Mouse (Mus musculus): Measurements from ENCODE around the gene Tmem252. TPM values are rescaled to one million over a fixed set of nuclear protein-coding genes. Genes with fewer than 3 reads are reported as not detected.
A peak's percentile ranks its signal among the peaks of the same experiment; 100 is the strongest.

Gene Tmem252
- polyA plus RNA-seq, 1 experiment from 2014 or later: 7.1 TPM

DNA sequence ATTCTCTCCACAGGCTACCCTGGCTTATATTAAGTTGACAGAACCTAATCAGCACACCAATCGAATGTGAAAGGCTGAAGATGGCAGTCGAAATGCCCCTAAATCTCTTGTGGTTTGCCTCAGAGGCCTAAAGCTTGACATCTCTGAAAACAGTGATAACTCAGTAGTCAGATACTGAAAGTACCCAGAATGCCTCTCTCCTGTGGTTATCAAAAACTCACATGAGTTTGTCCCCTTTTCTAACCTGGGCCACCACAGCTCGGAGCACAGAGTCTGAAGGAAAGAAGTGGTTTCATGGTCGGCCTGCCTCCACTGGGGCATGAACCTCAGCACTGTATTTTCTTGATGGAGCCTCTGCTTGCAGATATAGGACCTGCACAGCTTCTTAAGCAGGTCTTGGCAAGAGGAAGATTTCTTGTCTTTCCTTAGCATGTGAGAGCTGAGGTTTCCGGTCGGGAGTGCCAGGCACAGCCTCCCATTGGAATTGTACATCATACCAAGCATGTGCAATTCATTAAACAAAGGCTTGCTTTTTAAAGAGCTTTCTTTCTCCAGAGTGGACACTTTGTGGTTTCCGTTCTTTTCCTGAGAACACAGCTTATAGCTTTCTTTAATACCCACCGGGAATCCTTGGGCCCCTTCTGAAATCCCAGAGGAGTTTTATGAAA lies 27.5 kb upstream of the Tmem252 start:
- H3K36me3 ChIP-seq (ENCODE audit: control insufficient read depth, insufficient read depth, low read length): no peaks in the 10 kb centered on the region
- 73% methylated on average over 8 of the region's 8 CpGs for WGBS
- no peak for ATAC-seq (ENCODE audit: insufficient number of reproducible peaks, insufficient read depth, low FRiP score, low read depth)
- no peaks in the 10 kb centered on the region for H3K27me3 ChIP-seq (ENCODE audit: control insufficient read depth, insufficient read depth, low read length)
- H3K4me3 ChIP-seq (ENCODE audit: control insufficient read depth in 1 of 2, insufficient read depth in 1 of 2, low read depth in 1 of 2, low read length in 2 of 2): no peak overlapping the region
- H3K27ac ChIP-seq (replicated peaks in 1 of 2; ENCODE audit: control insufficient read depth in 1 of 2, insufficient read depth in 1 of 2, low read depth in 2 of 2, low read length in 2 of 2): no peak overlapping the region
- H3K9ac ChIP-seq (ENCODE audit: low read length): no peak overlapping the region
- H3K4me1 ChIP-seq (ENCODE audit: control insufficient read depth in 2 of 2, insufficient read depth in 2 of 2, low read length in 2 of 2): no peaks in the 10 kb centered on the region; a peak in 1 of 4 replicates
- no peaks in the 10 kb centered on the region for H3K9me3 ChIP-seq (ENCODE audit: control insufficient read depth, low read length)
- no peak overlapping the region for H3K4me2 ChIP-seq (ENCODE audit: low read length)

DNA sequence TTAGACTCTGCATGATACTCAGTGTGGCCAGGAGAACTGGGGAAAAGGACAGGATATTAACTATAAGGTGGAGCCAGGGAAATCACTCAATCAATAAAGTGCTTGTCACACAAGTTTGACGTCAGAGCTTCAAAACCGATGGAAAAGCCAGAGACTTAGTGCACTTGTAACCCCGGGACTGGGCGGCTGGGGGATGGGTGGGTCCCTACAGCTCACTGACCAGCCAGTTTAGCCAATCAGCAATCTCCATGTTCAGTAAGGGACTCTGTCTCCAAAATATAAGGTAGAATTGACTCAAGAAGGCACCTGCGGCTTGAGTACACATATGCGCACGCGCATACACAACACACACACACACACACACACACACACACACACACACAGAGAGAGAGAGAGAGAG lies 25.8 kb upstream of the Tmem252 start:
- Histone ChIP-seq H3K27ac (replicated peaks in 1 of 2; ENCODE audit: control insufficient read depth in 1 of 2, insufficient read depth in 1 of 2, low read depth in 2 of 2, low read length in 2 of 2) (no peak overlapping the region), H3K27me3 (ENCODE audit: control insufficient read depth, insufficient read depth, low read length) (no peaks in the 10 kb centered on the region), H3K9me3 (ENCODE audit: control insufficient read depth, low read length) (no peaks in the 10 kb centered on the region), H3K4me1 (ENCODE audit: control insufficient read depth in 2 of 2, insufficient read depth in 2 of 2, low read length in 2 of 2) (no peaks in the 10 kb centered on the region; a peak in 1 of 4 replicates), H3K4me2 (ENCODE audit: low read length) (no peak overlapping the region), H3K9ac (ENCODE audit: low read length) (no peak overlapping the region), H3K36me3 (ENCODE audit: control insufficient read depth, insufficient read depth, low read length) (no peaks in the 10 kb centered on the region), H3K4me3 (ENCODE audit: control insufficient read depth in 1 of 2, insufficient read depth in 1 of 2, low read depth in 1 of 2, low read length in 2 of 2) (no peak overlapping the region)
- 81% methylated on average over 8 of the region's 8 CpGs for WGBS
- no peak for ATAC-seq (ENCODE audit: insufficient number of reproducible peaks, insufficient read depth, low FRiP score, low read depth)

DNA sequence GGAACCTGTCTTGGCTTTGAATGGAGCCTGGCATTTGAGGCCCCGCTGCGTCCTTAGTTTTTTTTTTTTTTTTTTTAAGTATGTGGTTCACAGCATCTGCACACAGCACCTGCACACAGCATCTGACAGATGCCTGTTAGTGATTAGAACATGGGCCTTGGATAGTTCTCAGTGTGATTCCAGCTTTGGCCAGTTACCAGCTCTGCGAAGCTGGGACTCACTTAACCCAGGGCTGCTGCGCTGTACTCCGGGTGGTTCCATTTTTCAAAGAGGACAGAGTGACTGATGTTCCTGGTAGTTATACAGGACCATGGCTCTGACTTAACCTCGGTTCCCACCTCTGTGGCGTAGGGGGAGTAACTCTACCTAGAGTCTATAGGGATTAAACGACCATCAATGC lies 23.4 kb upstream of the Tmem252 start:
- H3K4me1 ChIP-seq (ENCODE audit: control insufficient read depth in 2 of 2, insufficient read depth in 2 of 2, low read length in 2 of 2): peaks cover 8 to 13% of the 10 kb centered on the region in 2 experiments
- H3K4me3 ChIP-seq (ENCODE audit: control insufficient read depth in 1 of 2, insufficient read depth in 1 of 2, low read depth in 1 of 2, low read length in 2 of 2): no peak overlapping the region
- ATAC-seq (ENCODE audit: insufficient number of reproducible peaks, insufficient read depth, low FRiP score, low read depth): no peak
- no peak overlapping the region for H3K27ac ChIP-seq (replicated peaks in 1 of 2; ENCODE audit: control insufficient read depth in 1 of 2, insufficient read depth in 1 of 2, low read depth in 2 of 2, low read length in 2 of 2)
- H3K27me3 ChIP-seq (ENCODE audit: control insufficient read depth, insufficient read depth, low read length): no peaks in the 10 kb centered on the region
- no peak overlapping the region for H3K4me2 ChIP-seq (ENCODE audit: low read length)
- WGBS: 87% methylated on average over 8 of the region's 8 CpGs
- no peaks in the 10 kb centered on the region for H3K9me3 ChIP-seq (ENCODE audit: control insufficient read depth, low read length)
- H3K9ac ChIP-seq (ENCODE audit: low read length): no peak overlapping the region
- H3K36me3 ChIP-seq (ENCODE audit: control insufficient read depth, insufficient read depth, low read length): no peaks in the 10 kb centered on the region

DNA sequence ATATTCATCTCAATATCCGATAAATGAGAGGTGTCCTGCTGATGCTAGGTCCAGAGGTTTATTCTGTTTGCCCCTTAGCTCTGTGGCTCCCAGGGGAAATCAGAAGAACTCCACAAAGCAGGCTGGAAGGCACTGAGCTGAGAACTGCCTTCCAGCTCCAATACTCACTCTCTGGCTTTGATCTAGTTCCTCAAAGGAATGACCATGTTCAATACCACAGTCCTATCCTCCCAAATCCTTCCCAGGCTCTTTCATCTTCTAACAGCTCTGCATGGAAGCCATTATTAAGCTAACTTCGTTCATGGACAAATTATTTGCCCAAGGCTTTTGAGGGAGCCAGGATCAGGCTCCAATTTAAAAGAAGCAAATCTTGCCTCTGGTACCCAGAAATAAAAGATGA lies 22.2 kb upstream of the Tmem252 start:
- H3K4me1 ChIP-seq (ENCODE audit: control insufficient read depth in 2 of 2, insufficient read depth in 2 of 2, low read length in 2 of 2): peaks cover 8 to 14% of the 10 kb centered on the region in 2 experiments
- no peak overlapping the region for H3K4me2 ChIP-seq (ENCODE audit: low read length)
- H3K36me3 ChIP-seq (ENCODE audit: control insufficient read depth, insufficient read depth, low read length): no peaks in the 10 kb centered on the region
- H3K9me3 ChIP-seq (ENCODE audit: control insufficient read depth, low read length): no peaks in the 10 kb centered on the region
- no peak overlapping the region for H3K9ac ChIP-seq (ENCODE audit: low read length)
- no peak overlapping the region for H3K4me3 ChIP-seq (ENCODE audit: control insufficient read depth in 1 of 2, insufficient read depth in 1 of 2, low read depth in 1 of 2, low read length in 2 of 2)
- H3K27ac ChIP-seq (replicated peaks in 1 of 2; ENCODE audit: control insufficient read depth in 1 of 2, insufficient read depth in 1 of 2, low read depth in 2 of 2, low read length in 2 of 2): no peak overlapping the region
- ATAC-seq (ENCODE audit: insufficient number of reproducible peaks, insufficient read depth, low FRiP score, low read depth): no peak
- no peaks in the 10 kb centered on the region for H3K27me3 ChIP-seq (ENCODE audit: control insufficient read depth, insufficient read depth, low read length)
- 88% methylated on average over 2 of the region's 2 CpGs for WGBS

DNA sequence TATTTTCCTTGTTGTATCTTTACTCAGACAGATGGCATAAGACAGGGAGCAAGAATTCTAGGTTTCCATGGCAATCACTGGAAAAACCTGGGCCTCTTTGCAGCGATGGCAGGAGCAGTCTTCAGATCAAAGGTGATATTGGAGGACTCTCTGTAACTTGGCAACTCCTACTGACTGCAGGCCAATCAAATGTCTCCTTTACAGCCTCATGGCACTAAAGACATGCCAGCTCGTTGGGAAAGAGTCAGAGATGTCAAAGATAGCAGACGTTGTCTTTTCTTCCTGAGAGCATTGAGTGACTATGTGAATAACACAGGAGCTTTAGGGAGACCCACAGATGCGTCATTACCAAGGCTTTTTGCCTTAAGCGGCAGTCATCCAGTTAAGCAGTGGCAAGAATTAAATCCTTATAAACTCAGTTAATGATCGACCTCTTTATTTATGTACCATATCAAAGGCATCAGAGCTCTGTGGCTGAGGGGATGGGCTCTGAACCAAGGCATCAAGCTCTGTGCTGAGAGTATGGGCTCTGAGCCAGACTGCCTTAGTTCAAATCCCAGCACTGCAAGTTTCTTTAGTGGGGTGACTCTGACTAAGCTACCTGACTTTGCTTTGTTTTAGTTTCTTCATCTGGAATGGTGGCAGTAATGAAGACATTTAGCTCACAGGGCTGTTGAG lies 21.3 kb upstream of the Tmem252 start:
- peaks cover 8 to 18% of the 10 kb centered on the region in 2 experiments for H3K4me1 ChIP-seq (ENCODE audit: control insufficient read depth in 2 of 2, insufficient read depth in 2 of 2, low read length in 2 of 2)
- no peak overlapping the region for H3K9ac ChIP-seq (ENCODE audit: low read length)
- ATAC-seq (ENCODE audit: insufficient number of reproducible peaks, insufficient read depth, low FRiP score, low read depth): no peak
- H3K36me3 ChIP-seq (ENCODE audit: control insufficient read depth, insufficient read depth, low read length): no peaks in the 10 kb centered on the region
- no peak overlapping the region for H3K4me2 ChIP-seq (ENCODE audit: low read length)
- H3K4me3 ChIP-seq (ENCODE audit: control insufficient read depth in 1 of 2, insufficient read depth in 1 of 2, low read depth in 1 of 2, low read length in 2 of 2): no peak overlapping the region
- no peaks in the 10 kb centered on the region for H3K9me3 ChIP-seq (ENCODE audit: control insufficient read depth, low read length)
- no peaks in the 10 kb centered on the region for H3K27me3 ChIP-seq (ENCODE audit: control insufficient read depth, insufficient read depth, low read length)
- H3K27ac ChIP-seq (replicated peaks in 1 of 2; ENCODE audit: control insufficient read depth in 1 of 2, insufficient read depth in 1 of 2, low read depth in 2 of 2, low read length in 2 of 2): no peak overlapping the region
- WGBS: 58% methylated on average over 6 of the region's 6 CpGs

DNA sequence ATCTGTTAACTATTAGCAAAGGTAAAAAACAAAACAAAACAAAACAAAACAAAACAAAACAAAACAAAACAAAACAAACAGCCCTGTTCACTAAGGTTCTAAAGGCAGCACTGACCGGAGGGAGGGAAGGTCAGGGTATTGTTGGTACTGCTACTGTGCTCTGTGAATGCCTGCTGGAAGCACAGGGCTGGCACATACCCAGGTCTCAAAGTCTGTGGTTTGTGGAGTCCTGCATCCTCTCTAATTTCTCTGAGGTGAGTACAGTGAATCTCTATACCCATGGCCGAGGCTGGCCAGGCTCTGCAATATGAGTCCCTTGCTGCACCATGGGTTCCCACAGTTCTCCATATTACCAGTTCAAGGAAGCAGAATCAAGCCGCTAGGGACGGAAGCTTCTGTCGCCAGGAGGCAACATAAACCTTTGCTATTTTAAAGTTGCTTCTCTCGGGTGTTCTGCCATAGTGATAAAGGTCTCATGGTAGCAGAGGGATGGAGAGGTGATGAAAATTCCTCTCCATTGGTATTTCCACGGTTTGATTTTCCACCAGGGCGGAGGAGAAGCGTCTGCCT lies 20.5 kb upstream of the Tmem252 start:
- peak overlapping the region; percentile 25 to 55; a peak in 2 of 4 replicates for H3K27ac ChIP-seq (replicated peaks in 1 of 2; ENCODE audit: control insufficient read depth in 1 of 2, insufficient read depth in 1 of 2, low read depth in 2 of 2, low read length in 2 of 2)
- 33% methylated on average over 9 of the region's 9 CpGs for WGBS

DNA sequence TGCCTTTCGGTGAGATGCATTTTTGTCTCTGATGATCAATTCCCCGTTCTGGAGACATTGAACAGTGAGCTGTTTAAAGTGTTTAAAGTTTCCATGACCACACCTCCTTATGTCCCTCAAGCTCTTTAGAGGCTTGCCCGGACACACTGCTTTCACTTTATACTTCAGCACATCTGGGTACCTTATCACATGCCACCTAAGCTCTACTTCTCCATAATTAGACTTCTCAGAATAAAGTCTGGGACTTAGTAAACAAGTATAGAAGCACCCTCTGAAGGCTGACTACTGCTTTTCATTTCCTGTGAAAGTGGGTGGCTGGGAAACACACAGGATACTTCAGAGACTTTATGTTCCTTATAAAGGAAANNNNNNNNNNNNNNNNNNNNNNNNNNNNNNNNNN lies 16.8 kb upstream of the Tmem252 start:
- Histone ChIP-seq H3K4me3 (ENCODE audit: control insufficient read depth in 1 of 2, insufficient read depth in 1 of 2, low read depth in 1 of 2, low read length in 2 of 2) (no peak overlapping the region), H3K27me3 (ENCODE audit: control insufficient read depth, insufficient read depth, low read length) (no peaks in the 10 kb centered on the region), H3K9me3 (ENCODE audit: control insufficient read depth, low read length) (no peaks in the 10 kb centered on the region), H3K4me2 (ENCODE audit: low read length) (peak overlapping the region; percentile 18; the same call in 1 of the 2 replicates), H3K9ac (ENCODE audit: low read length) (no peak overlapping the region), H3K27ac (replicated peaks in 1 of 2; ENCODE audit: control insufficient read depth in 1 of 2, insufficient read depth in 1 of 2, low read depth in 2 of 2, low read length in 2 of 2) (no peak overlapping the region; a peak in 1 of 4 replicates), H3K4me1 (ENCODE audit: control insufficient read depth in 2 of 2, insufficient read depth in 2 of 2, low read length in 2 of 2) (peaks cover 8 to 18% of the 10 kb centered on the region in 2 experiments), H3K36me3 (ENCODE audit: control insufficient read depth, insufficient read depth, low read length) (no peaks in the 10 kb centered on the region)
- WGBS: 34% methylated on average over 3 of the region's 3 CpGs
- no peak for ATAC-seq (ENCODE audit: insufficient number of reproducible peaks, insufficient read depth, low FRiP score, low read depth)

More for the DNA sequence above, 20.5 kb upstream of the Tmem252 start:
- H3K4me1 ChIP-seq (ENCODE audit: control insufficient read depth in 2 of 2, insufficient read depth in 2 of 2, low read length in 2 of 2): peaks cover 8 to 18% of the 10 kb centered on the region in 2 experiments
- H3K36me3 ChIP-seq (ENCODE audit: control insufficient read depth, insufficient read depth, low read length): no peaks in the 10 kb centered on the region
- H3K4me3 ChIP-seq (ENCODE audit: control insufficient read depth in 1 of 2, insufficient read depth in 1 of 2, low read depth in 1 of 2, low read length in 2 of 2): no peak overlapping the region
- H3K9ac ChIP-seq (ENCODE audit: low read length): no peak overlapping the region
- ATAC-seq (ENCODE audit: insufficient number of reproducible peaks, insufficient read depth, low FRiP score, low read depth): no peak
- H3K4me2 ChIP-seq (ENCODE audit: low read length): peak overlapping the region; percentile 52
- no peaks in the 10 kb centered on the region for H3K9me3 ChIP-seq (ENCODE audit: control insufficient read depth, low read length)
- no peaks in the 10 kb centered on the region for H3K27me3 ChIP-seq (ENCODE audit: control insufficient read depth, insufficient read depth, low read length)

Data from heart, embryonic 14.5 days (tissue).